Mouse (Mus musculus) neural tube, embryonic 13.5 days (tissue): ENCODE results near the gene Rab30. TPM values are rescaled to one million over a fixed set of nuclear protein-coding genes. Genes with fewer than 3 reads are reported as not detected.

ENCODE experiments used
- ATAC-seq: fragments of 200-750 bp; cut with Nextera tagmentation; 2 replicates; pipeline ENCODE4 v1.8.0; 2017; ENCODE audit warnings: low read depth, mild to moderate bottlenecking, moderate TSS enrichment, moderate library complexity
- H3K27ac ChIP-seq: fragments of 300-500 bp; sonication (generic); replicated peaks from 2 replicates; pipeline ENCODE4 v1.5.1; 2015; ENCODE audit warnings: moderate library complexity, mild to moderate bottlenecking, inconsistent platforms
- H3K27me3 ChIP-seq: fragments of 300-500 bp; sonication (generic); 2 replicates; pipeline ENCODE4 v1.6.1; 2015; ENCODE audit warnings: mild to moderate bottlenecking, inconsistent platforms
- H3K36me3 ChIP-seq: fragments of 300-500 bp; sonication (generic); 2 replicates; pipeline ENCODE4 v1.6.1; 2015; ENCODE audit warnings: mild to moderate bottlenecking, inconsistent platforms
- H3K4me1 ChIP-seq: fragments of 300-500 bp; sonication (generic); replicated peaks from 2 replicates; pipeline ENCODE4 v1.6.1; 2015; ENCODE audit warnings: inconsistent platforms
- H3K4me2 ChIP-seq: fragments of 300-500 bp; sonication (generic); 2 replicates; pipeline ENCODE4 v1.6.1; 2015; ENCODE audit warnings: inconsistent platforms, mild to moderate bottlenecking, moderate library complexity
- H3K4me3 ChIP-seq: fragments of 300-500 bp; sonication (generic); 2 replicates; pipeline ENCODE4 v1.5.1; 2015; ENCODE audit warnings: mild to moderate bottlenecking, inconsistent platforms
- H3K9ac ChIP-seq: fragments of 300-500 bp; sonication (generic); 2 replicates; pipeline ENCODE4 v1.6.1; 2015; ENCODE audit warnings: moderate library complexity, mild to moderate bottlenecking, inconsistent platforms
- H3K9me3 ChIP-seq: fragments of 300-500 bp; sonication (generic); 2 replicates; pipeline ENCODE4 v1.6.1; 2016; ENCODE audit warnings: inconsistent platforms
- WGBS: fragments of 180-500 bp; shearing (Covaris S2); methylation state at CpG from one replicate; pipeline ENCODE4 v1.1.7; 2015; 5-methylcytosine and 5-hydroxymethylcytosine counted together
- polyA plus RNA-seq: library from polyadenylated mRNA; unstranded; fragments of >200 nt; fragmentation: Nextera tagmentation; extraction: Ambion mirVana; gene quantifications from 2 replicates; pipeline ENCODE4 v1.2.1, GENCODE M21; 2015

Rab30 gene
- polyA plus RNA-seq, result 23.8 and 29.1 TPM in 2 replicates

- H3K9ac ChIP-seq, result peak within 1 kb of the TSS; percentile 98
- peak; percentile 100 for ATAC-seq
- H3K4me1 ChIP-seq, result peaks cover 57% of the 10 kb centered on the region
Measured at GRCm38 (mm10) chr7:92741152-92741860, at the start of gene Rab30. TSS of gene Rab30 (plus strand) at chr7:92741603.

GRCm38 (mm10) chr7:92696395-92696794 is 45.0 kb upstream of the Rab30 start:
- WGBS, result 71% methylated on average over 3 of the region's 3 CpGs
- Histone ChIP-seq H3K9me3 (no peaks in the 10 kb centered on the region), H3K9ac (no peak overlapping the region), H3K4me2 (no peak overlapping the region), H3K36me3 (no peaks in the 10 kb centered on the region), H3K27ac (no peak overlapping the region), H3K4me1 (0 out of 2 replicates have a peak, but pooled peaks cover 3% of the 10 kb centered on the region), H3K27me3 (no peaks in the 10 kb centered on the region), H3K4me3 (no peak overlapping the region)
- ATAC-seq, result no peak

More at GRCm38 (mm10) chr7:92741152-92741860, at the start of gene Rab30:
- Histone ChIP-seq H3K27ac (peak within 1 kb of the TSS; percentile 98), H3K4me2 (peak within 1 kb of the TSS; percentile 85), H3K27me3 (no peaks in the 10 kb centered on the region), H3K36me3 (peaks cover 15% of the 10 kb centered on the region), H3K4me3 (peak within 1 kb of the TSS; percentile 82), H3K9me3 (no peaks in the 10 kb centered on the region)
- WGBS, result under 1% methylated on average over 38 of the region's 38 CpGs

- H3K9me3 ChIP-seq, result no peaks in the 10 kb centered on the region
- WGBS, result 75% methylated on average over 5 of the region's 5 CpGs
- no peaks in the 10 kb centered on the region for H3K36me3 ChIP-seq
- ATAC-seq, result no peak
- no peak overlapping the region for H3K27ac ChIP-seq
- H3K4me3 ChIP-seq, result no peak overlapping the region
- no peak overlapping the region for H3K4me2 ChIP-seq
- H3K9ac ChIP-seq, result no peak overlapping the region
- no peaks in the 10 kb centered on the region for H3K27me3 ChIP-seq
- 0 out of 2 replicates have a peak, but pooled peaks cover 3% of the 10 kb centered on the region for H3K4me1 ChIP-seq
Measured at GRCm38 (mm10) chr7:92698770-92699169, 42.6 kb upstream of the Rab30 start.

- Histone ChIP-seq H3K36me3 (no peaks in the 10 kb centered on the region), H3K9ac (no peak overlapping the region), H3K9me3 (no peaks in the 10 kb centered on the region), H3K4me3 (no peak overlapping the region), H3K27me3 (no peaks in the 10 kb centered on the region), H3K4me2 (no peak overlapping the region), H3K4me1 (no peaks in the 10 kb centered on the region), H3K27ac (no peak overlapping the region)
- ATAC-seq, result no peak
- WGBS, result 80% methylated on average over 1 of the region's 1 CpGs
Measured at GRCm38 (mm10) chr7:92703661-92704060, 37.7 kb upstream of the Rab30 start.

GRCm38 (mm10) chr7:92705534-92705933 is 35.9 kb upstream of the Rab30 start:
- no peaks in the 10 kb centered on the region for H3K9me3 ChIP-seq
- H3K9ac ChIP-seq, result no peak overlapping the region
- 0 out of 2 replicates have a peak, but pooled peaks cover 2% of the 10 kb centered on the region for H3K4me1 ChIP-seq
- H3K27ac ChIP-seq, result no peak overlapping the region
- H3K4me2 ChIP-seq, result no peak overlapping the region
- WGBS, result 79% methylated on average over 2 of the region's 2 CpGs
- H3K4me3 ChIP-seq, result no peak overlapping the region
- no peak for ATAC-seq
- H3K36me3 ChIP-seq, result no peaks in the 10 kb centered on the region
- no peaks in the 10 kb centered on the region for H3K27me3 ChIP-seq

GRCm38 (mm10) chr7:92706711-92707110 is 34.7 kb upstream of the Rab30 start:
- no peaks in the 10 kb centered on the region for H3K36me3 ChIP-seq
- no peak overlapping the region for H3K9ac ChIP-seq
- no peak overlapping the region for H3K4me3 ChIP-seq
- WGBS, result 61% methylated on average over 12 of the region's 12 CpGs
- ATAC-seq, result peak; percentile 56; the same call in 1 of the 2 replicates
- no peaks in the 10 kb centered on the region for H3K9me3 ChIP-seq
- no peak overlapping the region for H3K27ac ChIP-seq
- H3K4me2 ChIP-seq, result peak overlapping the region; percentile 1; the same call in 1 of the 2 replicates
- no peaks in the 10 kb centered on the region for H3K27me3 ChIP-seq
- 0 out of 2 replicates have a peak, but pooled peaks cover 2% of the 10 kb centered on the region for H3K4me1 ChIP-seq

GRCm38 (mm10) chr7:92709573-92709972 is 31.8 kb upstream of the Rab30 start:
- no peaks in the 10 kb centered on the region for H3K27me3 ChIP-seq
- no peak overlapping the region for H3K4me2 ChIP-seq
- H3K36me3 ChIP-seq, result no peaks in the 10 kb centered on the region
- H3K4me1 ChIP-seq, result 0 out of 2 replicates have a peak, but pooled peaks cover 2% of the 10 kb centered on the region
- no peak for ATAC-seq
- H3K4me3 ChIP-seq, result no peak overlapping the region
- H3K9ac ChIP-seq, result no peak overlapping the region
- no peaks in the 10 kb centered on the region for H3K9me3 ChIP-seq
- 27% methylated on average over 2 of the region's 2 CpGs for WGBS
- no peak overlapping the region for H3K27ac ChIP-seq

GRCm38 (mm10) chr7:92711593-92711992 is 29.8 kb upstream of the Rab30 start:
- no peak overlapping the region for H3K4me3 ChIP-seq
- no peak overlapping the region for H3K9ac ChIP-seq
- 0 out of 2 replicates have a peak, but pooled peaks cover 2% of the 10 kb centered on the region for H3K4me1 ChIP-seq
- no peaks in the 10 kb centered on the region for H3K27me3 ChIP-seq
- H3K36me3 ChIP-seq, result no peaks in the 10 kb centered on the region
- no peak overlapping the region for H3K27ac ChIP-seq
- no peaks in the 10 kb centered on the region for H3K9me3 ChIP-seq
- ATAC-seq, result no peak
- H3K4me2 ChIP-seq, result no peak overlapping the region
- WGBS, result 84% methylated on average over 3 of the region's 3 CpGs

- ATAC-seq, result no peak
- no peaks in the 10 kb centered on the region for H3K27me3 ChIP-seq
- no peak overlapping the region for H3K9ac ChIP-seq
- 92% methylated on average over 1 of the region's 1 CpGs for WGBS
- no peaks in the 10 kb centered on the region for H3K36me3 ChIP-seq
- H3K9me3 ChIP-seq, result no peaks in the 10 kb centered on the region
- H3K4me3 ChIP-seq, result no peak overlapping the region
- no peaks in the 10 kb centered on the region for H3K4me1 ChIP-seq
- H3K27ac ChIP-seq, result no peak overlapping the region
- no peak overlapping the region for H3K4me2 ChIP-seq
Measured at GRCm38 (mm10) chr7:92715055-92715454, 26.3 kb upstream of the Rab30 start.

GRCm38 (mm10) chr7:92720156-92720905 is 21.1 kb upstream of the Rab30 start:
- Histone ChIP-seq H3K9me3 (no peaks in the 10 kb centered on the region), H3K9ac (no peak overlapping the region), H3K36me3 (no peaks in the 10 kb centered on the region), H3K4me3 (no peak overlapping the region), H3K4me2 (no peak overlapping the region), H3K4me1 (no peaks in the 10 kb centered on the region), H3K27ac (no peak overlapping the region), H3K27me3 (no peaks in the 10 kb centered on the region)
- ATAC-seq, result no peak
- 73% methylated on average over 3 of the region's 3 CpGs for WGBS

- Histone ChIP-seq H3K4me2 (no peak overlapping the region), H3K9me3 (no peaks in the 10 kb centered on the region), H3K27me3 (no peaks in the 10 kb centered on the region), H3K27ac (no peak overlapping the region), H3K36me3 (no peaks in the 10 kb centered on the region), H3K4me1 (no peaks in the 10 kb centered on the region), H3K4me3 (no peak overlapping the region), H3K9ac (no peak overlapping the region)
- ATAC-seq, result no peak
- 33% methylated on average over 3 of the region's 3 CpGs for WGBS
Measured at GRCm38 (mm10) chr7:92723750-92724149, 17.7 kb upstream of the Rab30 start.

- 79% methylated on average over 4 of the region's 4 CpGs for WGBS
- ATAC-seq, result no peak
- Histone ChIP-seq H3K27me3 (no peaks in the 10 kb centered on the region), H3K36me3 (no peaks in the 10 kb centered on the region), H3K4me2 (no peak overlapping the region), H3K27ac (no peak overlapping the region), H3K4me1 (no peaks in the 10 kb centered on the region), H3K9ac (no peak overlapping the region), H3K9me3 (no peaks in the 10 kb centered on the region), H3K4me3 (no peak overlapping the region)
Measured at GRCm38 (mm10) chr7:92724261-92724660, 17.1 kb upstream of the Rab30 start.
